Mouse (Mus musculus) liver, embryonic 14.5 days (tissue): Measurements from ENCODE around the gene Mettl7b. TPM values are rescaled to one million over a fixed set of nuclear protein-coding genes. Genes with fewer than 3 reads are reported as not detected.
A peak's percentile ranks its signal among the peaks of the same experiment; 100 is the strongest.

Experiments
- ATAC-seq: fragments of 200-750 bp; cut with Nextera tagmentation; 2 replicates; pipeline ENCODE4 v1.8.0; 2017; ENCODE audit warnings: moderate number of reproducible peaks, mild to moderate bottlenecking, moderate library complexity; ENCODE audit not compliant: insufficient read depth
- DNase-seq, 3 experiments: peaks; one replicate each; pipeline ENCODE4 v3.0.0-alpha.2; 2012 to 2013; ENCODE audit warnings: low read depth in 3 of 3, low spot score in 3 of 3
- H3K27ac ChIP-seq: fragments of 300-500 bp; sonication (generic); 2 replicates; pipeline ENCODE4 v1.5.1; 2014; ENCODE audit warnings: moderate library complexity, mild to moderate bottlenecking, control low read depth, inconsistent platforms
- H3K27me3 ChIP-seq: fragments of 300-500 bp; sonication (generic); 2 replicates; pipeline ENCODE4 v1.6.1; 2014; ENCODE audit warnings: mild to moderate bottlenecking, low read length, moderate library complexity; ENCODE audit not compliant: control insufficient read depth, insufficient read depth
- H3K36me3 ChIP-seq: fragments of 300-500 bp; sonication (generic); replicated peaks from 2 replicates; pipeline ENCODE4 v1.6.1; 2014; ENCODE audit warnings: low read depth; ENCODE audit not compliant: control insufficient read depth, insufficient read depth
- H3K4me1 ChIP-seq, 2 experiments: fragments of 200-500 bp in 1 of 2; fragments of 300-500 bp in 1 of 2; sonication (generic) in 1 of 2; replicated peaks; 2 replicates each; pipeline ENCODE4 v1.6.1; 2012 to 2014; ENCODE audit warnings: antibody characterized with exemption in 1 of 2, inconsistent platforms in 1 of 2, low read length in 1 of 2; ENCODE audit not compliant: control insufficient read depth in 2 of 2, insufficient read depth in 2 of 2
- H3K4me2 ChIP-seq: fragments of 300-500 bp; sonication (generic); 2 replicates; pipeline ENCODE4 v1.6.1; 2014; ENCODE audit warnings: low read depth, mild to moderate bottlenecking, control low read depth, moderate library complexity
- H3K4me3 ChIP-seq, 2 experiments: fragments of 200-500 bp in 1 of 2; fragments of 300-500 bp in 1 of 2; sonication (generic) in 1 of 2; 2 replicates each; pipeline ENCODE4 v1.5.1; 2012 to 2014; ENCODE audit warnings: low read depth in 2 of 2, low read length in 2 of 2, mild to moderate bottlenecking in 2 of 2, control low read depth in 1 of 2, inconsistent platforms in 1 of 2, moderate library complexity in 1 of 2; ENCODE audit not compliant: insufficient read depth in 1 of 2
- H3K9ac ChIP-seq: fragments of 300-500 bp; sonication (generic); replicated peaks from 2 replicates; pipeline ENCODE4 v1.6.1; 2014; ENCODE audit warnings: mild to moderate bottlenecking, control low read depth, moderate library complexity
- H3K9me3 ChIP-seq: fragments of 300-500 bp; sonication (generic); 2 replicates; pipeline ENCODE4 v1.6.1; 2016; ENCODE audit warnings: low read length, mixed read lengths; ENCODE audit not compliant: control insufficient read depth
- CTCF ChIP-seq: IDR thresholded peaks from 2 replicates; pipeline ENCODE4 v1.5.1; 2016; ENCODE audit warnings: antibody characterized with exemption, low read depth, control low read depth
- EP300 ChIP-seq: IDR thresholded peaks from 2 replicates; pipeline ENCODE4 v1.6.1; 2016; ENCODE audit warnings: antibody characterized with exemption, low read depth
- WGBS: fragments of 180-500 bp; shearing (Covaris S2); extraction: QIAGEN DNeasy Blood & Tissue Kit; methylation state at CpG from one replicate; pipeline ENCODE4 v1.1.7; 2014; ENCODE audit not compliant: insufficient replicate concordance; 5-methylcytosine and 5-hydroxymethylcytosine counted together
- polyA plus RNA-seq, 2 experiments: library from polyadenylated mRNA; depleted of rRNA in 1 of 2; stranded (reverse) in 1 of 2; unstranded in 1 of 2; fragments of >200 nt; fragmentation: Nextera tagmentation in 1 of 2; extraction: Ambion mirVana in 1 of 2; gene quantifications; 2 replicates each; pipeline versions ENCODE4 v1.2.1 to v1.2.3; 2012 to 2014

Gene Mettl7b
- polyA plus RNA-seq, 2 experiments = not detected

DNA sequence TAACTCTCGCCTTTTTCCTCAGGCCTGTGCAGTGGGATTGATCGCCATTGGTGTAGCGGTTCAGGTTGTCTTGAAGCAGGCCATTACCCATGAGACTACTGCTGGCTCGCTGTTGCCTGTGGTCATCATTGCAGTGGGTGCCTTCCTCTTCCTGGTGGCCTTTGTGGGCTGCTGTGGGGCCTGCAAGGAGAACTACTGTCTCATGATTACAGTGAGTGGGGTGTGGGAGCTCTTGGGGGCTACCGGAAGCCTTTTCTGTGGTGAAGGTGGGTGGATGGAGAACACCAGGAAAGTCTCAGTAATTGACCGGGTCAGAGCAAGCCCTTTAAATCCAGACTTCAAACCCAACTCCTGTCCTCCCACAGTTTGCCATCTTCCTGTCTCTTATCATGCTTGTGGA lies 49.4 kb downstream of the Mettl7b start:
- Histone ChIP-seq H3K36me3 (no peaks in the 10 kb centered on the region), H3K4me2 (no peak overlapping the region), H3K4me3 (no peak overlapping the region), H3K27ac (no peak overlapping the region), H3K9ac (no peak overlapping the region), H3K27me3 (peaks cover 26% of the 10 kb centered on the region), H3K9me3 (no peaks in the 10 kb centered on the region), H3K4me1 (peaks cover 0 to 3% of the 10 kb centered on the region in 2 experiments; a peak in 1 of 4 replicates)
- WGBS = 50% methylated on average over 6 of the region's 6 CpGs
- DNase-seq (no peak), ATAC-seq (no peak)
- no peak for TF ChIP-seq CTCF
- TF ChIP-seq EP300 = no peak

- Histone ChIP-seq H3K9me3 (no peaks in the 10 kb centered on the region), H3K4me1 (peaks cover 0 to 3% of the 10 kb centered on the region in 2 experiments; a peak in 1 of 4 replicates), H3K9ac (peak overlapping the region; percentile 59), H3K27me3 (peaks cover 26% of the 10 kb centered on the region), H3K4me2 (peak overlapping the region; percentile 41), H3K36me3 (no peaks in the 10 kb centered on the region), H3K27ac (no peak overlapping the region), H3K4me3 (peak overlapping the region; percentile 61 to 64)
- no peak for DNase-seq
- TF ChIP-seq EP300 (no peak), CTCF (no peak)
- ATAC-seq = peak; percentile 14; the same call in 1 of the 2 replicates
- WGBS = 3% methylated on average over 66 of the region's 66 CpGs
Observed at GRCm38 (mm10) chr10:128910066-128910841, 50.5 kb downstream of the Mettl7b start.

DNA sequence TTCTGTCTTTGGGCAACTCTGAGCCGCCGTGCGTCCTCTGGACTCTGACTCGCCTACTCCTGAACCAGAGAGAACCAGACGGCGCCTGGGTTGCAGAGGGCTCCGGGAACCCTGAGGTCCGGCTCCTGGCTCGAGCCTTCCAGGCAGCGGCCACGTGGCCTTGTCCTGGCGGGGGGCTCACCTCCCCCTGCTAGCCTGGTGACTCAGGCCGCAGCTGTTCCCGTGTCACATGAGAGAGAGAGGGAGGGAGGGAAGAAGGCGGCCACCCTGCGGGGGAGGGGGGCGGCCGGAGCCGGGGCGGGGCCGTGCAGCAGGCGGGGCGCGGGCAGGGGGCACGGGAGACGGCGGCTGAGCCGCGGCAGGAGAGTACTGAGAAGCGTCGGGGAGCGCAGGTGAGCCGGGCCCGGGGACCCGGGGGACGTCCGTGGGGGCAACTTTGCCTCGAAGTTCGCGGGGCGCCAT lies 51.2 kb downstream of the Mettl7b start:
- TF ChIP-seq CTCF (no peak), EP300 (no peak)
- H3K4me3 ChIP-seq = peak overlapping the region; percentile 61 to 64
- H3K4me1 ChIP-seq = peaks cover 0 to 3% of the 10 kb centered on the region in 2 experiments; a peak in 1 of 4 replicates
- ATAC-seq = peak; percentile 59
- DNase-seq = no peak
- peak overlapping the region; percentile 59 for H3K9ac ChIP-seq
- peaks cover 26% of the 10 kb centered on the region for H3K27me3 ChIP-seq
- WGBS = under 1% methylated on average over 39 of the region's 41 CpGs
- H3K36me3 ChIP-seq = no peaks in the 10 kb centered on the region
- no peak overlapping the region for H3K27ac ChIP-seq
- peak overlapping the region; percentile 41 for H3K4me2 ChIP-seq
- no peaks in the 10 kb centered on the region for H3K9me3 ChIP-seq

GRCm38 (mm10) chr10:128908778-128909448 lies 51.9 kb downstream of the Mettl7b start:
- Histone ChIP-seq H3K4me3 (peak overlapping the region in 1 of 2 experiments; percentile 61; a peak in 1 of 4 replicates), H3K9me3 (no peaks in the 10 kb centered on the region), H3K9ac (no peak overlapping the region), H3K4me1 (peaks cover 0 to 3% of the 10 kb centered on the region in 2 experiments; a peak in 1 of 4 replicates), H3K4me2 (peak overlapping the region; percentile 41), H3K27ac (no peak overlapping the region), H3K27me3 (peaks cover 26% of the 10 kb centered on the region), H3K36me3 (no peaks in the 10 kb centered on the region)
- no peak for DNase-seq
- no peak for TF ChIP-seq EP300
- no peak for TF ChIP-seq CTCF
- 56% methylated on average over 13 of the region's 13 CpGs for WGBS
- no peak; the same call in 1 of the 2 replicates for ATAC-seq

Other genes with a start within 250 kb of the Mettl7b start
- gene Dgka, start 216.1 kb downstream of the Mettl7b start, polyA plus RNA-seq (2012; rRNA removed) = 1.4 and 1.6 TPM in 2 replicates
- 2.0 and 2.1 TPM in 2 replicates for gene Dgka, start 216.1 kb downstream of the Mettl7b start, polyA plus RNA-seq (2014; fragmentation: Nextera tagmentation; extraction: Ambion mirVana)
- 14.2 and 19.5 TPM in 2 replicates for gene Pym1, start 213.1 kb downstream of the Mettl7b start, polyA plus RNA-seq (2012; rRNA removed)
- gene Pym1, start 213.1 kb downstream of the Mettl7b start, polyA plus RNA-seq (2014; fragmentation: Nextera tagmentation; extraction: Ambion mirVana) = 12.4 and 15.3 TPM in 2 replicates
- gene Mmp19, start 170.1 kb downstream of the Mettl7b start, polyA plus RNA-seq (2012; rRNA removed) = 8.0 and 9.5 TPM in 2 replicates
- 8.3 and 8.9 TPM in 2 replicates for gene Mmp19, start 170.1 kb downstream of the Mettl7b start, polyA plus RNA-seq (2014; fragmentation: Nextera tagmentation; extraction: Ambion mirVana)
- 4.2 and 6.0 TPM in 2 replicates for gene Dnajc14, start 156.9 kb downstream of the Mettl7b start, polyA plus RNA-seq (2012; rRNA removed)
- 10.7 and 12.3 TPM in 2 replicates for gene Dnajc14, start 156.9 kb downstream of the Mettl7b start, polyA plus RNA-seq (2014; fragmentation: Nextera tagmentation; extraction: Ambion mirVana)
- gene Tmem198b, start 156.6 kb downstream of the Mettl7b start, polyA plus RNA-seq (2012; rRNA removed) = 2.1 and 2.9 TPM in 2 replicates
- 0.99 and 1.5 TPM in 2 replicates for gene Tmem198b, start 156.6 kb downstream of the Mettl7b start, polyA plus RNA-seq (2014; fragmentation: Nextera tagmentation; extraction: Ambion mirVana)
- 27.1 and 61.2 TPM in 2 replicates for gene Sarnp, start 143.7 kb downstream of the Mettl7b start, polyA plus RNA-seq (2012; rRNA removed)
- 122 and 125 TPM in 2 replicates for gene Sarnp, start 143.7 kb downstream of the Mettl7b start, polyA plus RNA-seq (2014; fragmentation: Nextera tagmentation; extraction: Ambion mirVana)
- gene Ormdl2, start 139.3 kb downstream of the Mettl7b start, polyA plus RNA-seq (2012; rRNA removed) = 43.1 and 47.8 TPM in 2 replicates
- 80.5 and 83.5 TPM in 2 replicates for gene Ormdl2, start 139.3 kb downstream of the Mettl7b start, polyA plus RNA-seq (2014; fragmentation: Nextera tagmentation; extraction: Ambion mirVana)
- gene Gdf11, start 69.3 kb downstream of the Mettl7b start, polyA plus RNA-seq (2012; rRNA removed) = 0.32 and 0.36 TPM in 2 replicates
- gene Gdf11, start 69.3 kb downstream of the Mettl7b start, polyA plus RNA-seq (2014; fragmentation: Nextera tagmentation; extraction: Ambion mirVana) = 0.16 and 0.23 TPM in 2 replicates
- gene Cd63, start 60.0 kb downstream of the Mettl7b start, polyA plus RNA-seq (2012; rRNA removed) = 22.5 and 29.6 TPM in 2 replicates
- 73.0 and 85.0 TPM in 2 replicates for gene Cd63, start 60.0 kb downstream of the Mettl7b start, polyA plus RNA-seq (2014; fragmentation: Nextera tagmentation; extraction: Ambion mirVana)
- 12.1 and 12.3 TPM in 2 replicates for gene Rdh5, start 38.1 kb downstream of the Mettl7b start, polyA plus RNA-seq (2012; rRNA removed)
- gene Rdh5, start 38.1 kb downstream of the Mettl7b start, polyA plus RNA-seq (2014; fragmentation: Nextera tagmentation; extraction: Ambion mirVana) = 13.6 and 15.8 TPM in 2 replicates
- gene Bloc1s1, start 37.0 kb downstream of the Mettl7b start, polyA plus RNA-seq (2012; rRNA removed) = 67.2 and 95.9 TPM in 2 replicates
- gene Bloc1s1, start 37.0 kb downstream of the Mettl7b start, polyA plus RNA-seq (2014; fragmentation: Nextera tagmentation; extraction: Ambion mirVana) = 99.2 and 99.8 TPM in 2 replicates
- gene Itga7, start 27.2 kb downstream of the Mettl7b start, polyA plus RNA-seq (2012; rRNA removed) = 0.09 and 0.19 TPM in 2 replicates
- 0.04 and 0.15 TPM in 2 replicates for gene Itga7, start 27.2 kb downstream of the Mettl7b start, polyA plus RNA-seq (2014; fragmentation: Nextera tagmentation; extraction: Ambion mirVana)
- not detected in 2 replicates for gene Olfr9, start 28.4 kb upstream of the Mettl7b start, polyA plus RNA-seq (2012; rRNA removed)
- not detected in 2 replicates for gene Olfr9, start 28.4 kb upstream of the Mettl7b start, polyA plus RNA-seq (2014; fragmentation: Nextera tagmentation; extraction: Ambion mirVana)
- not detected in 2 replicates for gene Olfr763, start 49.8 kb upstream of the Mettl7b start, polyA plus RNA-seq (2012; rRNA removed)
- not detected in 2 replicates for gene Olfr763, start 49.8 kb upstream of the Mettl7b start, polyA plus RNA-seq (2014; fragmentation: Nextera tagmentation; extraction: Ambion mirVana)
- not detected in 2 replicates for gene Olfr764-ps1, start 78.9 kb upstream of the Mettl7b start, polyA plus RNA-seq (2012; rRNA removed)
- gene Olfr764-ps1, start 78.9 kb upstream of the Mettl7b start, polyA plus RNA-seq (2014; fragmentation: Nextera tagmentation; extraction: Ambion mirVana) = not detected in 2 replicates
- gene Olfr765, start 89.0 kb upstream of the Mettl7b start, polyA plus RNA-seq (2012; rRNA removed) = not detected in 2 replicates
- not detected in 2 replicates for gene Olfr765, start 89.0 kb upstream of the Mettl7b start, polyA plus RNA-seq (2014; fragmentation: Nextera tagmentation; extraction: Ambion mirVana)
- not detected in 2 replicates for gene Olfr766-ps1, start 108.0 kb upstream of the Mettl7b start, polyA plus RNA-seq (2012; rRNA removed)
- not detected in 2 replicates for gene Olfr766-ps1, start 108.0 kb upstream of the Mettl7b start, polyA plus RNA-seq (2014; fragmentation: Nextera tagmentation; extraction: Ambion mirVana)
- not detected in 2 replicates for gene Olfr767, start 121.9 kb upstream of the Mettl7b start, polyA plus RNA-seq (2012; rRNA removed)
- gene Olfr767, start 121.9 kb upstream of the Mettl7b start, polyA plus RNA-seq (2014; fragmentation: Nextera tagmentation; extraction: Ambion mirVana) = not detected in 2 replicates
- gene Olfr768, start 138.4 kb upstream of the Mettl7b start, polyA plus RNA-seq (2012; rRNA removed) = not detected in 2 replicates
- gene Olfr768, start 138.4 kb upstream of the Mettl7b start, polyA plus RNA-seq (2014; fragmentation: Nextera tagmentation; extraction: Ambion mirVana) = not detected in 2 replicates
- not detected in 2 replicates for gene Olfr769, start 156.9 kb upstream of the Mettl7b start, polyA plus RNA-seq (2012; rRNA removed)
- not detected in 2 replicates for gene Olfr769, start 156.9 kb upstream of the Mettl7b start, polyA plus RNA-seq (2014; fragmentation: Nextera tagmentation; extraction: Ambion mirVana)
- gene Olfr770, start 178.0 kb upstream of the Mettl7b start, polyA plus RNA-seq (2012; rRNA removed) = not detected in 2 replicates
- gene Olfr770, start 178.0 kb upstream of the Mettl7b start, polyA plus RNA-seq (2014; fragmentation: Nextera tagmentation; extraction: Ambion mirVana) = not detected in 2 replicates
- gene Olfr771, start 203.8 kb upstream of the Mettl7b start, polyA plus RNA-seq (2012; rRNA removed) = not detected in 2 replicates
- gene Olfr771, start 203.8 kb upstream of the Mettl7b start, polyA plus RNA-seq (2014; fragmentation: Nextera tagmentation; extraction: Ambion mirVana) = not detected in 2 replicates
- not detected in 2 replicates for gene Olfr772, start 216.9 kb upstream of the Mettl7b start, polyA plus RNA-seq (2012; rRNA removed)
- not detected in 2 replicates for gene Olfr772, start 216.9 kb upstream of the Mettl7b start, polyA plus RNA-seq (2014; fragmentation: Nextera tagmentation; extraction: Ambion mirVana)
- gene Olfr773, start 226.4 kb upstream of the Mettl7b start, polyA plus RNA-seq (2012; rRNA removed) = not detected in 2 replicates
- not detected in 2 replicates for gene Olfr773, start 226.4 kb upstream of the Mettl7b start, polyA plus RNA-seq (2014; fragmentation: Nextera tagmentation; extraction: Ambion mirVana)